Mouse (Mus musculus) midbrain, postnatal 0 days (tissue): ENCODE data around the gene Rbm19. TPM values are rescaled to one million over a fixed set of nuclear protein-coding genes. Genes with fewer than 3 reads are reported as not detected.

ENCODE experiments used
- ATAC-seq: fragments of 200-750 bp; cut with Nextera tagmentation; 2 replicates; pipeline ENCODE4 v1.8.0; 2017; ENCODE audit warnings: moderate number of reproducible peaks, mild to moderate bottlenecking, moderate TSS enrichment, moderate library complexity; ENCODE audit not compliant: low FRiP score
- DNase-seq: peaks from one replicate; pipeline ENCODE4 v3.0.0-alpha.2; 2015; ENCODE audit warnings: low spot score
- H3K27ac ChIP-seq: fragments of 300-500 bp; sonication (generic); 2 replicates; pipeline ENCODE4 v1.5.1; 2014; ENCODE audit warnings: low read depth, mild to moderate bottlenecking, low read length, mixed read lengths
- H3K27me3 ChIP-seq: fragments of 300-500 bp; sonication (generic); 2 replicates; pipeline ENCODE4 v1.6.1; 2014; ENCODE audit warnings: low read length, control low read depth, mixed read lengths; ENCODE audit not compliant: insufficient read depth
- H3K36me3 ChIP-seq: fragments of 300-500 bp; sonication (generic); 2 replicates; pipeline ENCODE4 v1.6.1; 2014; ENCODE audit warnings: low read length, control low read depth, mixed read lengths; ENCODE audit not compliant: insufficient read depth
- H3K4me1 ChIP-seq: fragments of 300-500 bp; sonication (generic); 2 replicates; pipeline ENCODE4 v1.6.1; 2014; ENCODE audit warnings: mild to moderate bottlenecking, control low read depth, antibody characterized with exemption, low read length, mixed read lengths; ENCODE audit not compliant: insufficient read depth
- H3K4me2 ChIP-seq: fragments of 300-500 bp; sonication (generic); 2 replicates; pipeline ENCODE4 v1.6.1; 2014; ENCODE audit warnings: low read depth, mild to moderate bottlenecking, low read length, mixed read lengths; ENCODE audit not compliant: poor library complexity, severe bottlenecking
- H3K4me3 ChIP-seq: fragments of 300-500 bp; sonication (generic); 2 replicates; pipeline ENCODE4 v1.5.1; 2014; ENCODE audit warnings: low read depth, mild to moderate bottlenecking, low read length, moderate library complexity
- H3K9ac ChIP-seq: fragments of 300-500 bp; sonication (generic); replicated peaks from 2 replicates; pipeline ENCODE4 v1.6.1; 2014; ENCODE audit warnings: mild to moderate bottlenecking, low read length, moderate library complexity, mixed read lengths; ENCODE audit not compliant: poor library complexity, severe bottlenecking
- H3K9me3 ChIP-seq: fragments of 300-500 bp; sonication (generic); 2 replicates; pipeline ENCODE4 v1.6.1; 2016; ENCODE audit warnings: low read length, control low read depth
- CTCF ChIP-seq: IDR thresholded peaks from 2 replicates; pipeline ENCODE4 v1.5.1; 2016; ENCODE audit warnings: antibody characterized with exemption, mild to moderate bottlenecking
- WGBS: fragments of 180-500 bp; shearing (Covaris S2); extraction: QIAGEN DNeasy Blood & Tissue Kit; methylation state at CpG from one replicate; pipeline ENCODE4 v1.1.7; 2014; 5-methylcytosine and 5-hydroxymethylcytosine counted together
- polyA plus RNA-seq: library from polyadenylated mRNA; unstranded; fragments of >200 nt; fragmentation: Nextera tagmentation; extraction: Ambion mirVana; gene quantifications from 2 replicates; pipeline ENCODE4 v1.2.1, GENCODE M21; 2015
- total RNA-seq: library from RNA; depleted of rRNA; stranded (reverse); fragments of >200 nt; gene quantifications from 2 replicates; pipeline ENCODE4 v1.2.3, GENCODE M21; 2014

Gene Rbm19
- total and polyA plus RNA-seq, 2 experiments from 2014 or later, result 17.5 to 34.7 TPM

DNA sequence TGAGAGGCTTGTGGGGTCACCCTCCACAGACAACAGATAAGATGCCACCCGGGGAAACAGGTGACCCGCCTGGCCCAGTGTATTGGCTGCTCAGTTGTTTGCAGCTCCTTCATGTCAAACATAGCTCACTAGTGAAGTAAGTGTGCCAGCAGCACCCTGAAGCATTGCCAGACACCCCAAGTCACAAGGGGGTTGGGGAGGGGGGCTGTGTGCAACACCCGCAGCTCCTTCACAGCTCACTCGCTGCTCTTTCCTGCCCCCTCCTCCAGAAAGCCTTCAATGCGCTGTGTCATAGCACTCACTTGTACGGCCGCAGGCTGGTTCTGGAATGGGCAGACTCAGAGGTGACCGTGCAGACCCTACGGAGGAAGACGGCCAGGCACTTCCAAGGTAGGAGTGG lies 69.7 kb downstream of the Rbm19 start:
- DNase-seq (no peak), ATAC-seq (no peak)
- Histone ChIP-seq H3K27me3 (no peaks in the 10 kb centered on the region), H3K4me3 (no peak overlapping the region), H3K36me3 (no peaks in the 10 kb centered on the region; the same call in 1 of the 2 replicates), H3K27ac (no peak overlapping the region), H3K4me2 (no peak overlapping the region), H3K9ac (no peak overlapping the region), H3K9me3 (no peaks in the 10 kb centered on the region), H3K4me1 (0 out of 2 replicates have a peak, but pooled peaks cover 5% of the 10 kb centered on the region)
- 92% methylated on average over 10 of the region's 10 CpGs for WGBS
- no peak for TF ChIP-seq CTCF

DNA sequence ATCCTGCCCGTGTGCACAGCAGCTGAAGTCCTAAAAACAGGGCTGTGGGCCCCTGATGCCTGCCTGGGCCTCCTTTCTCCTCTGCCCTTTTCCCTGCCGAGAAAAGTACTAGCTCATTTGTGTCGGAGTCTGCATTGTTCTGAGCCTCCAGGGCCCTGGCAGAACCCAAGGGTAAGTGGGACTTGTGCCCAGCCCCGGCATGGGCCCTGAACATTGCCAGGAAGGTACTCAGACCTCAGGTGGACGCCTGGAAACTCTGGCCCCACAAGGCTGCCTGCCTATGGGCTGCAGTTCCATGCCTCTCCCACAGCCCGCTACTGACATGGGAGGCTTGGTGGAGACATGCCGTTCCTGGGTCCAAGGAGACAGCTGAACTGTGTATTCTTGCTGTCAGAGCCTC lies 72.3 kb downstream of the Rbm19 start:
- WGBS, result 71% methylated on average over 7 of the region's 7 CpGs
- H3K9me3 ChIP-seq, result no peaks in the 10 kb centered on the region
- no peak overlapping the region for H3K4me3 ChIP-seq
- no peaks in the 10 kb centered on the region; the same call in 1 of the 2 replicates for H3K36me3 ChIP-seq
- no peak overlapping the region for H3K27ac ChIP-seq
- no peaks in the 10 kb centered on the region for H3K27me3 ChIP-seq
- DNase-seq (no peak), ATAC-seq (no peak)
- no peak overlapping the region for H3K9ac ChIP-seq
- no peak overlapping the region for H3K4me2 ChIP-seq
- peaks cover 5% of the 10 kb centered on the region; the same call in 1 of the 2 replicates for H3K4me1 ChIP-seq
- no peak for TF ChIP-seq CTCF

- H3K9me3 ChIP-seq, result no peaks in the 10 kb centered on the region
- TF ChIP-seq CTCF, result no peak
- no peaks in the 10 kb centered on the region for H3K27me3 ChIP-seq
- DNase-seq (peak; percentile 50), ATAC-seq (no peak)
- H3K4me3 ChIP-seq, result no peak overlapping the region
- H3K36me3 ChIP-seq, result no peaks in the 10 kb centered on the region; the same call in 1 of the 2 replicates
- no peak overlapping the region for H3K4me2 ChIP-seq
- H3K4me1 ChIP-seq, result peaks cover 14% of the 10 kb centered on the region
- H3K27ac ChIP-seq, result no peak overlapping the region
- no peak overlapping the region for H3K9ac ChIP-seq
- WGBS, result 60% methylated on average over 14 of the region's 14 CpGs
Measured at GRCm38 (mm10) chr5:120190001-120190582, 73.8 kb downstream of the Rbm19 start.

GRCm38 (mm10) chr5:120191620-120192019 lies 75.4 kb downstream of the Rbm19 start:
- Histone ChIP-seq H3K4me3 (no peak overlapping the region), H3K9ac (no peak overlapping the region), H3K4me1 (peaks cover 20% of the 10 kb centered on the region), H3K4me2 (no peak overlapping the region), H3K36me3 (no peaks in the 10 kb centered on the region; the same call in 1 of the 2 replicates), H3K9me3 (no peaks in the 10 kb centered on the region), H3K27ac (no peak overlapping the region), H3K27me3 (no peaks in the 10 kb centered on the region)
- DNase-seq, result no peak
- no peak for TF ChIP-seq CTCF
- no peak for ATAC-seq
- WGBS, result 75% methylated on average over 9 of the region's 9 CpGs

DNA sequence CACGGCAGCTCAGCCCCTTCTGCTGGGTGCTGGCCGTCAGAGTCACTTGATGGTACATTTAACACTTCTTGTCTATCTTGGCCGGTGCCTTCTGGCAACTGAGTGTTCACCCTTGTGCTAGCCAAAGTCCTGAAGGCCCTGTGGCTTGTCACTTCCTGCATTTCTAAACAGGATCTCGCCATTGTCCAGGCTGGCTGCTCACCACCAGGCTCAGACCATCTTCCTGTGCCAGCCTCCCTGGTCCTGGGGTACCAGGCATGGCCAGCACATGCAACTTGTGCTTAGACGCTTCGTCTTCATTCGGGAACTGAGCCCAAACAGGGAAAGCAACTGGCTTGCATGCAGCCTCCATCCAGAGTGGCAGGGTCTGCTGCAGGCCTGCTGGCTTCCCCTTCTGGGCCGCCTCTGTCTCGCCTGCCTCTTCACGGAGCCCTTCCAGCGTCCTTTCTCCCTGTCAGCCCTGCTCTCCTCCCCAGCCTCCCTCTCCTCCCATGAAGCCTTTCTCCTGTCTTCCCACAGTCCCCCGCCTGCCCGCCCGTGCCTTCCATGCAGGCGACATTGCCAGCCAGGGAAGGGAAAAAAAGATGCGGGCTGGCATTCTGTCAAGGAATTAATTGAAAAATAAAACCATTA lies 78.2 kb downstream of the Rbm19 start:
- H3K27ac ChIP-seq, result peak overlapping the region; percentile 77
- no peak overlapping the region for H3K4me2 ChIP-seq
- no peak for TF ChIP-seq CTCF
- no peaks in the 10 kb centered on the region for H3K9me3 ChIP-seq
- WGBS, result 41% methylated on average over 15 of the region's 16 CpGs
- 0 out of 2 replicates have a peak overlapping the region, but pooled peaks have one; percentile 24 for H3K9ac ChIP-seq
- no peak overlapping the region for H3K4me3 ChIP-seq
- peaks cover 22% of the 10 kb centered on the region for H3K4me1 ChIP-seq
- H3K27me3 ChIP-seq, result no peaks in the 10 kb centered on the region
- H3K36me3 ChIP-seq, result peaks cover 6% of the 10 kb centered on the region
- no peak for ATAC-seq
- DNase-seq, result peak; percentile 69

DNA sequence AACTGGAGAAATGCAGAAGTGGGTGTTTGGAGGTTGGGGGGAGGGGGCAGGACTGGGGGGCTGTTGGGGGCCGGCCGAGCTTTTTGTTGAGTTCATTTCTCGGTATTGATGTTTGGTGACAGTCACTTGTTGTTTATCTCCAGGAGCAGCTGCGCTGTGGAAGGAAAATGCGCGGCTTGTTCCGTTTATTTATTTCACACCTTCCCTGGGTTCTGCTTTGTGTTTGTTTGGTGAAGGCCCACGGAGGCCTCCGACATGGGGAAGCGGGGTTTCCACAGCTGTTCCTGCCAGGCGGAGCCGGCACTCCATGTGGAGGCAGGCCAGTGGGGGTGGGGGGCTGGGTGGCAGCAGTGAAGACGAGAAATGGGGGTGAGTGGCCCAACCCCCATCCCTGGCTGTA lies 78.7 kb downstream of the Rbm19 start:
- Histone ChIP-seq H3K4me2 (no peak overlapping the region), H3K27ac (peak overlapping the region; percentile 77), H3K4me3 (no peak overlapping the region), H3K4me1 (peaks cover 22% of the 10 kb centered on the region), H3K27me3 (no peaks in the 10 kb centered on the region), H3K36me3 (peaks cover 6% of the 10 kb centered on the region), H3K9me3 (no peaks in the 10 kb centered on the region), H3K9ac (0 out of 2 replicates have a peak overlapping the region, but pooled peaks have one; percentile 24)
- WGBS, result 30% methylated on average over 13 of the region's 13 CpGs
- no peak for ATAC-seq
- no peak for TF ChIP-seq CTCF
- peak; percentile 54 for DNase-seq
